Mouse (Mus musculus) heart, postnatal 36 days (tissue): ENCODE measurements around the gene Mei1. TPM values are rescaled to one million over a fixed set of nuclear protein-coding genes. Genes with fewer than 3 reads are reported as not detected.

Source experiments
- DNase-seq, 2 experiments: peaks; one replicate each; pipeline ENCODE4 v3.0.0; 2021 to 2022
- intact Hi-C: fragments of 180-260 bp; cut with DNase I; formaldehyde crosslinking; loops from one replicate; pipeline ENCODE4 v1.15.1; 2025
- total RNA-seq, 2 experiments: library from RNA; stranded (reverse); gene quantifications; 2 replicates each; pipeline ENCODE4 v1.2.3; 2021

Mei1 gene
- total RNA-seq, 2 experiments from 2014 or later: not detected

DNA sequence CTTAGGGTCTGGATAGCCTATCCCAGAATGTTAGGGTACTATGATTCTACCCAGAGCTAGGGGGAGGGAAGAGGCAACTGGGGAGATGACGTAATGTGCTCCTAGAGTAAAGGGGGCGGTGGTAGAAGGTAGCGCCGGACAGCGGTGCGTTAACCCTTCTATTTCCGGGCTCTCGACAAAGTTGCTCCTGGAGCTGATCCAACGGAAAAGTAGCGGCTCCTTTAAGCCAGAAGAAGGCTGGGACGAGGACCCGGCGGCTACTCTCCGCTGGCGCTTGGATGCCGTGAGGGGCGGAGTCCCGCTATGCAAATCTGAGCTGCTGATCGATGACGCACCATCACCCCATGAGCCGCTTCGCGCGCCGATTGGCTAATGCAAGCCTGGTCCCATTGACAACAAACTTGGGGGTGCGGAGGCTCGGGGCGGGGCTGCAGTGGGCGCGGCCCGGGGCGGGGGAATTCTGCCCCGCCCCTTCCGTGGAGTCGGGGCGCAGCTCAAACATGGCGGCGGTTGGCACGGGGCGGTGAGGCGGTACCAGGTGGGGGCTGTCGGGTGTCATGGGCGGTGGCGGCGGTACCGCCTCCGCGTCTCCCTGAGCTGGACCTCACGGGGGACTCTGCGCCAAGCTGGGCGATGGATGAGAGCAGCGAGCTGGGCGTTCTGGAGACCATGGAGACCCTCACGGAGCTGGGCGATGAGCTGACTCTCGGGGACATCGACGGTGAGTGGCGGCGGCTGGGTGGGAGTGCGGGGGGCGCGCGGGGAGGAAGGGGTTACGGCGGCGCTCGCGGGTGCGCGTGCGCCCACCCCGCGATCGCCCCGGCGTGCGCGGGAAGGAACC lies 77.2 kb downstream of the Mei1 start, which contains the start of gene Srebf2:
Gene Srebf2, plus strand, starts transcription at position 412 of the 841 bp plus-strand sequence.
- intact Hi-C loops: loop anchor here (5.0 kb wide), 1 partner anchor 200 kb away; no protein-coding TSS in a partner anchor
- peak; percentile 94 to 95 for DNase-seq

DNA sequence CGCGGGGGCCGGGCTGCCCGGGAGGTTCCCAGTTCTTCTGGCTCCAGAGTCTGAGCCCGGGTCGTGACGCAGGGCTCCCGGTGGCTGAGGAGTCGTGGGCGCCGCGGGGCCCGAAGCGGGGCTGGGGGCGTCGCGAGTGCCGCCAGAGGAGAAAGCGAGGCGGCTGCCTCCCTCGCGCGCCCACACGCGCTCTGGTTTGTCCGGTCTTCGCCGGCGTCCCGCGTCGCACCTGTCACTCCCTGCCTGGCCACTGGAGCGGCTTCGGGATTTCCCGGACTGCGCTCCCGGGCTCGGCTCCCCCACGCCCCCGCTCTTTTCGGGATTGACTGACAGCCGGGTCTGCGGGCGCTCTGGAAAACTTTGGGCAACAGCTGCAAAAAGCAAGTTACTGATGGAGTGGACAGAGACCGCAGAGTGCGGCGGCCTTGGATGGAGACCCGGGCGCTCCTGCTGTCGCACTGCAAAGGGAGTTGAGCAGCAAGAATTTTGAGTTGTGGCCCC lies 77.9 kb downstream of the Mei1 start:
- intact Hi-C loops: loop anchor here (2.0 to 5.0 kb wide), 2 partner anchors 17 to 200 kb away; no protein-coding TSS in a partner anchor
- DNase-seq: peak; percentile 32 to 62

DNA sequence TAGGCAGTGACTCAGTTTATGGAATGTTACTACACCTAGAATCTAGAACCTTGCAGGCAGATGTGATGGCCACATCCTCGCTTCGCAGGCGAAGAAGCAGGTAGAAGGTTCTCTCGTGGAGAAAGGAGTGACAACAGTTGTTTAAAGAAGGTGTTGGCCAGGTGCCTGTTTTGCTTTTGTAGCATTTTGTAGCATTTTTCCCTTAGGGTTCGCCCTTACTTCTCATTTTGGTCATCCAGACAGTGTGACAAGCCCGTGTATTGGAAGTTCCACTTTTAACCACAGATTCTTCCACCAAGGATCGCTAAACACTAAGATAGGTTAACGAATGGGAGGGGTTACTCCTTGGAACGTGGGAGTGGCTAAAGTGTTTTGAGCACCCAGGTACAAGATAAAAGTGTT lies 78.7 kb downstream of the Mei1 start:
- DNase-seq: no peak
- intact Hi-C loops: loop anchor here (2.0 to 5.0 kb wide), 2 partner anchors 16 to 199 kb away; no protein-coding TSS in a partner anchor

DNA sequence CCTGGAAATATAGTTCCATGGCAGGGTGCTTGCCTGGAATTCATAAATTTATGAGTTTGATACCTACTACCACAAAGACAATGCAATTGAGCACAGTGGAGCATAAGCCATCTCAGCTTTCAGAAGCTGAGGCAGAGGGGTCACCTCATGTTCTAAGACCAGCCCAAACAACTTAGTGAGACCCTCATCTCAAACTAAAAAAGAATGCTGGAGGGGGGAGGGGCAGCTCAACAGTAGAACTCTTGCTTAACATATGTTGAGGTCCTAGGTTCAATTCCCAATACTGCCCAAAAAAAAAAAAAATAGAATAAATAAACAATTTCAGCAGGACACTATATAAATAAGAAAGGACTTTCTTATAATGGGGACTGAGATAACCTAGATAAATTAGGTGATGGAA lies 80.2 kb downstream of the Mei1 start:
- DNase-seq: no peak
- intact Hi-C loops: no loop called here

DNA sequence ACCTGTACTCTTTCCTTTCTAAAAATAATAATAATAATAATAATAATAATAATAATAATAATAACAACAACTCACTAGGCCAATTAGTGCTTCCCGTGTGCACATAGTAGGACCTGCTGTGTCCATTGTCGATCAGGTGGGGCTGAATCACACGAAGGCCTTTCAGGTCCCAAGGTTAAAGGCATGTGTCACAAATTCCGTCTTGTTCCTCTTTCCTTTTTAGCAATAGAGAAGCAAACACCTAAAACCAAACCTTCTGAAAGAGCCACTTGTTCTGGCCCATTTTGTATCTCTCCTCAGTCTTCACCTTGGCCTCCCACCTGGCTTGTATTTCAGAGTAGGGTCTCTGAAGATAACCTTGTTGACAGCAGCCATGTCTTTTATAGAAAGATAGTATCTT lies 81.4 kb downstream of the Mei1 start:
- intact Hi-C loops: no loop called here

DNA sequence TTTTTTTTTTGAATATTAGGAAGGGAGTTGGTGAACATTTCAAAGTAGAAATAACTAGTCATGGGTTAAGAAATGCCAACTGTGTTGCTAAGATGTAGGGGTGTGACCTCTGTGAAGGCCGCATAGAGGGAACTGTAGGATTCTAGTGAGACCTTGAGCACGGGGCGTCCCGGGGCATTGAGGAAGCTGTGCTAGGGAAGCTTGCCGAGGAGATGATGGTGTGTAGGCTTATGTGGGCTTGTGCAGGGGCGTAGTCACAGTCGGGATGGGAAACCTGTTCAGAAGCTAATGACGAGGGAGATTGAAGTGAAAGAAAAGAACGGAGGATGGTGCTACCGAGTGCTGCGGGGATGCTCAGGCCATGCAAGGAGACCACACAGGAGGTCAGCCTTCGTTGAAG lies 82.2 kb downstream of the Mei1 start:
- DNase-seq: no peak
- intact Hi-C loops: no loop called here

More for the DNA sequence above, 81.4 kb downstream of the Mei1 start:
- DNase-seq: no peak

DNA sequence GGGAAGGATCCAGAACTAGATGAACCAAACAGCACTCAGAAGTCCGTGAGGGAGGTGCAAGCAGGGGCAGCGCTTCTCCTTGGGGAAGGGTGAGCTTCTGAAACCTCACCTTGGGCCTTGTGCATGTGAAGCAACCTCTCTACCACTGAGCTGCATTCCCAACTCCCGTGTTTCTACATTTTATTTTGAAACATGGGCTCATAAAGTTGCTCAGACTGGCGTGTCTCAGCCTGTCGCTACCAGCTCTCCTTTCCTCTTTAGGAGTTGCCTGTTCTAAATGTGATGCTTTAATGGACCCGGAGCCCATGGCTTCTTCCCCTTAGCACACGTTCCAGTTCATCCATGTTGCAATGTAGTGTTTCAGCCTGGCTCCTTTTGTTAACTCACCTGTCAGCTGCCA lies 82.6 kb downstream of the Mei1 start:
- no peak for DNase-seq
- intact Hi-C loops: no loop called here

DNA sequence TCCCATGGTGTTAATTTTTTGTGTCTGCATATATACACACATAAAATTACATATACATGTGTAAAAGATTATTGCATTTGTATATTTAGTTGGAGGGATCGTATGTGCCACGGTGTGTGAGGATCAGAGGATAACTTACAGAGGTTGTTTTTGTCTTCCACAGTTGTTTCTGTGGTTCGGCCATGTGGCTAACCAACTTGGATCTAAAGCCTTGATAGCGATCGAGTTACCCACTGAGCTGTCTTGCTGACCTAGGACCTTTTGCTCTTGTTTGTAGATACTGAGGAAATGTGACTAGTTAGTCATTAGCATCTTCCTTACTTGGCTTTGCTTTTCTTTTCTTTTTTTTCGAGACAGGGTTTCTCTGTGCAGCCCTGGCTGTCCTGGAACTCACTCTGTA lies 86.5 kb downstream of the Mei1 start:
- intact Hi-C loops: no loop called here
- no peak for DNase-seq

DNA sequence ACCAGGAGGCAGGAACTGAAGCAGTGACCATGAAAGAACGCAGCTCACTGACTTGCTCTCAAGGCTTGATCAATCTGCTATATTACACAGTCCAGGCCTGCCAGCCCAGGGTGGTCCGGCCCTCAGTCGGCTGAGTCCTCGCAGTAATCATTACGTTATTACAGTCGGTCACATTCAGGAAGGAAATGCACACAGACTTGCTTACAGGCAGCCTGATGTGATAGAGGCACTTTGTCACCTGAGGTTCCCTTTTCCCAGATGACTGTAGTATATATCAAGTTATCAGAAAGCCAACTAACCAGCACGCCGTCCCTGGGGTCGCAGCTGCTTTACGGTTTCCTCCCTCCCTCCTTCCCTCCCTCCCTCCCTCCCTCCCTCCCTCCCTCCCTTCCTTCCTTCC lies 87.1 kb downstream of the Mei1 start:
- intact Hi-C loops: no loop called here
- no peak for DNase-seq

DNA sequence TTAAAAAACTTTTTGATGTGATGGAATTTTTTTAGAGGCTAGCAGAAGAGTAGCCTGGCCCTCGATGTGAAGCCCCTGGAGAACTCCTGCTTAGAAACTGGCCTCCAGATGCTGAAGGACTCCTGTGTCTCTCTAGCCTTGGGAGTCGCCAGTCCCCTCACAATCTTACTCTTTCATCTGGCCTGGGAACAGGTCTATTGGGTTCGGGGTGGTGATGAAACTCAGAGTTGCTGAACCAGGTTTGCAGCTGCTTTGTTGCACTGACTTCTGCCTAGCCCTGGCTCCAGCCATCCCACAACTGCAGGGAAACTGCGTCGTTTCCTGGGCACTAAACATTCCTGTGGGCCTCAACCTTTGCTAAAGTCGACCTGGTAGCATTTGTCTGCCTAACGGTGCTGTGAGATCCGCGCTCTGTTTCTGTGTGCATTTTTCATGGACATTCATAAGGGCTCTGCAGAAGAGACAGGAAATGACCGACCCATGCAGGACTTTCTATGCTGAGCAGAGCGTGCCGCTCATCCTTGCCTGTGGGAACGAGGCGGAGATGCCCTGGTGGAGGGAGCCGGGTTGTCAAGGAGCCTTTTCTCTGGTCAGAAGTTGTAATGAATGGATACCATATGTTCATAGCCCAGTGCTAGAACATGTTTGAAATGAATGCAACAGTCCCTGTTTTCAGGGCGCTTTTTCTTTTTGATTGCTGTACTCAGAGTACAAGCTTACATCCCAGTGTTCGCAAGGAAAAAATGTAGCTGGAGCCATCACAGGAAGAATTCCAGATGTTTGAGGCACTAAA lies 88.6 kb downstream of the Mei1 start:
- DNase-seq: no peak
- intact Hi-C loops: no loop called here

DNA sequence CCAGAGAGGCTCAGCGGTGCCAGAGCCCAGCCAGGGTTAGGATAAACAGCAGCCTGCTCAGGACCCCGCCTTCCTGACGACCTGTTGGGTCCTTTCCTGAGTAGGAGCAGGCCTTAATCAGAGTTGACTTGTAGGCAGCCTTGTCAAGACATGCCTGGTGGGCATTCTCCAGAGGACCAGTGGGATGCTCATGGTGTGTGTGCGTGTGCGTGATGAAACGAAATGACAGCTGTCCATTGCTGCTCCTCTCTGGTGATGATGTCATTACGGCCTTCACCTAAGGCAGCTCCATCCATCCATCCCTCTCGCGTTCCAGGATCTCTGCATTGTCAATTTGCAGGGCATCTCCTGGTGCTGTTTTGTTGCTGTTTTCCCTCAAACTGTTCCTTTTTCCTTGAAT lies 89.7 kb downstream of the Mei1 start:
- DNase-seq: no peak
- intact Hi-C loops: no loop called here

DNA sequence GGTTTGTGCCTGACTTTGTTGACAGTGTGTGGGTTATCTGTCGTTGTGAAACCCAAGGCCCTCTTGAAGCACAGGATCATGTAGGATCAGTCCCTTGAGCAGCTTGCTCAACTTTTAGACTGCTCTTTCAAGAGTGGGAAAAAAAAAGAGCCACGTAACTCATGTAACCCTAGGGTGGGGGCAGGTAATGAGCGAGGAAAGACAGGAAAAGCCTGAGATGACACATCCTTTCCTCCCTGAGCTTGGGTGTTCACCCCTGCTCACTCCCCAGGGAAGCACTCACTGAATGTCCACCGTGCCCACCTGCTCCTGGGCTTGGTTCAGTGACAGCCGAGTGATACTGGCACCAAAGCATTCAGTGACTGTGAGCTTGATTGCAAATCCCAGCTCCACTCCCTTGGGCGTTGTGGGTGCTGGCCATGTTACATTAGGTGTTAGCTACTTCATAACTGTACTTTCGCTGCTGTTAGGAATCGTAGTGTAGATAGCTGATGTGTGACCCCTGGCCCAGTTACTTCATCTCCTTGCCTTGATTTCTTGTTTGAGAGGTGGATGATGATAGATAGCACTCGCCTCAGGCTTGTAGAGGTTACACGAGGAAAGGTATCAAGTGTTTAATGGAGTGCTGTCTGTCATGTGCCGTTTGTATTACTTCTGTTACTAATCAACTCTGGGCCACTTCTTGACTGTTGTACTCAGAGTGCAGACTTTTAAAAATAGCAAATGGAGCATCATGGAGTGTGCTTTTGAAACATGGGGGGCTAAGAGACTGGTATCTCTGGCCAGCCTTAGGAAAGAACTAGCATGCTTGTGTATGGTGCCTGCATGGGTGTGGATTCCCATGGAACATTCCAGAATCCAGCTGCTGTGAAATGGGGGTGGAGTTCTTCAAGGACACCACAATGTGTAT lies 91.2 kb downstream of the Mei1 start:
- intact Hi-C loops: no loop called here
- DNase-seq: no peak

DNA sequence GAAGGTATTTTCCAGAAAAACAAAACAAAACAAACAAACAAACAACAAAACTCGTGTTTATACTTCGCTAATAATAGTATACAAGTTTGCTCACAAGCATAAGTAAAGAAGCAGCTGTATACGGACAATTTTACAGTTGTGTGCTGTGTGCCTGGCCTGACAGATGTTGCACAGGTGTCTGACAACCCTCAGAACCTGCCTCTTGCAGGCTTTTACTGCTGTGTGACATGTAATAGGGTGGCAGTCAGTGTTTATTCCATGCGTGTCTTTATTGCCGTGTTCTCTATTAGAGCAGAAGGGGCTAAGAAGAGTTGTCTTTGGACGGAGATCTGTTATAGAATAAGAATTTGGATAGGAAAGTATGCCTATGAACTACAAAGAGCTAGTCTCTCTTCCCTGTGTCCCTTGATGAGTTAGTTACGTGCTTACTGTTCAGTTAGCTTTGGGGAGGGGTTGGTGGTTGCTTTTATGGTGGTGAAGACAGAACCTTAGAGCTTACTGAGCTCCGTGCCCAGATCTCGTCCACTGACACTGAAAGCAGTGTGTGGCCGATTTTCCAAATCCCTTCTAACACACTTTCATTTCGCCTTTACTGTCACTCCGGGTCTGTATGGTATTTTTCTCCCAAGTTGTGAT lies 92.3 kb downstream of the Mei1 start:
- DNase-seq: no peak
- intact Hi-C loops: no loop called here

DNA sequence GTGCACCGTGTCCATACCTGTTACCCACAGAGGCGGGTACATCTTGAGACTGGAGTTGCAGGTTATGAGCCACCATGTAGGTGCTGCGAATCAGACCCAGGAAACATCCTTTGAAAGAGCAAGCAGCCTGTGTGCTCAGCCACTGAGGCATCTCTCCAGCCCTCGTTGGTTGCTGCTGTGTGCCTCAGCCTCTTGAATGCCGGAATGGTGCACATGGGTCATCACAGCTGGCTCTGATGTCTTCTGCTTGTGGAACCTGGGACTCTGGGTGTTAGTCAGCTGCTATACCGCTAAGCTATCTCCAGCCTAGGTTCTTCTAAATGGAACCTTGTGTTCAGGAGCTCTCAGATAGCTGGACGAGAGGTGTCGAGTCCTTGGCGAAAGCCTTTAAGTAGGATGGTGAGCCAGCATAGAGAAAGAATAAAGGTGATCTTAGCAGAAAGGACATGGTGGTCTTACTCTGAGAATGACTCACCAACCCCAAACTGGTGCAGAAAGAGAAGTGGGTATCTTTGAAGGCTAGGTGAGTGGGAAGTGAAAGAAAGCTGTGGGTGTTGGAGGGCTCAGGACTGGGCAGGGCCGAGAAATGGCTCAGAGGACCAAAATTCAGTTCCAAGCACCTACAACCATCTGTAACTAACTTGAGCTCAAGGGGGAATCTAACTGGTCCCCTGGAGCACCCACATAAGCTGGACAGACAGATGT lies 93.7 kb downstream of the Mei1 start:
- no peak for DNase-seq
- intact Hi-C loops: loop anchor here (2.0 kb wide), 1 partner anchor 15 kb away; no protein-coding TSS in a partner anchor

DNA sequence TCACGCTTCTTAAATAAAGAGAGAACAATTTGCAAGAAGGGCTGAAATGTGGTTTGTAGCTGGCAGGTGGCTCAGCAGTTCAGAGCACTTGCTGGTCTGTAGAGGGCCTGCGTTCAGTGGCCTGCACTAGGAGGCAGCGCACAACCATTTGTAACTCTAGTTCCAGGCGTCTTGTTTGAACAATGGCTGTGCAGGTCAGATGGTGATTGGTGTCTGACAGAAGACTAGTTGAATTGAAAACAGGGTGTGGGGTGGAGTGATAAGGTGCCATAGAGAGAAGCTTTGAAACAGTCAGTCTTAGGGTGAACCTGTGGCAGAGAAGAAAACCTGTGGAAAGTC lies 94.2 kb downstream of the Mei1 start:
- intact Hi-C loops: loop anchor here (2.0 kb wide), 1 partner anchor 15 kb away; no protein-coding TSS in a partner anchor

DNA sequence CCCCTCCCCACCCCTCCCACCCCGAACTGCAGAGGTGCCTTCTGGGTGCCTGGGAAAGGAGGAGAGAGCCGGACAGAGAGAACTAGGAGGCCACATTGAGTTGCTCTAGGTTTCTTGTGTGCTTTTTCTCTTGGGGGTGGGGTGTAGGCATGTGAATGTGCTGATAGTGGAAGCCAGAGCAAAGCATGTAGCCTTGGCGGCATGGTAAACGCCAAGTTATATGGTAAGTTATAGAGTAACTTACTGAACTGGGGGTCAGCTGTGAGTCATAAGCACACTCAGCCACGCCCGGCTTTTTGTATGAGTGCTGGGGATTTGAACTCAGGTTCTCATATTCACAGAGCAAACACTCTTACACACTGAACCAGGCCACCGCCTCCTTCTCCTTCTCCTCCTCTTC lies 94.7 kb downstream of the Mei1 start:
- intact Hi-C loops: loop anchor here (2.0 kb wide), 1 partner anchor 16 kb away; no protein-coding TSS in a partner anchor
- no peak for DNase-seq

More for the DNA sequence above, 94.2 kb downstream of the Mei1 start:
- no peak for DNase-seq

DNA sequence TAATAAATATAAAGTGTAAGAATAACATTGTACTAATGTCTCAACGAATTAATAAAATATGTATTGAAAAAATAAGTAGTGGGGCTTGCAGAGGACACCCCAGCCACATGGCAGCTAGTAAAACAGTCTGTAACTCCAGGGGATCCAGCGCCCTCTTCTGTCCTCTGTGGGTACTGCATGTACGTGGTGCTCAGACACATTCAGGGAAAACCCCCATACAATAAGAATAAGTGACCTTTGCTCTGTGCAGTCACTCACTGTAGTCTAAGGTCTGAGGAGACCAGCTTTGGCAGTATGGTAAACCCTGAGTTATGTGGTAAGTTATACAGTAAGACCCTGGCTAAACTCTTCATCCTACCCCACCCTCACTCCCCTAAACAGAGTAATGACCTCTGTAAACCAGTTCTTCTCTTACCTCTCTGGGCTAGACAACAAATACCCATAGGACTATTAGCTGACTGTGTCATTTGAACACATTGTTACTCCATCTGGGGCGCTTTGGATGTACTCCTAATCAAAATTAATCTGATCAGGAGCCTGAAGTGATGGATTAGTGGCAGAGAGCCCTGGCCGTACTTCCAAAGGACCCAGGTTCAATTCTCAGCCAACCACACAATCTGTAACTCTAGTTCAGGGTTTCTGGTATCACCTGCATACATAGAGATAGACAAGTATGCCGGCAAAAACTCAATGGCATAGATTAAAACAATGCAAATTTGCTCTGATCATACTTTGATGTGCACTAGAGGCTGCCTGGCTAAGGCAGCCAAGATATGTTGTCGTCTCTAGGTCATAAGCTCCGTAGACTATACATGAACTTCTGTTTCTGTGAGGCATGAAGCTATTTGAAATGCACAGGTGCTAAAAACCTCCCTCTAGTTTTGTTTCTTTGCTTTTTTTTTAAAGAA lies 95.8 kb downstream of the Mei1 start:
- DNase-seq: peak; percentile 82 to 88
- intact Hi-C loops: loop anchor here (1.0 to 5.0 kb wide), 4 partner anchors 17 to 100 kb away; partner anchors contain the start of gene Ccdc134
